8 mouse cellular contexts compared by ENCODE assay signal in the genomic region with DNA sequence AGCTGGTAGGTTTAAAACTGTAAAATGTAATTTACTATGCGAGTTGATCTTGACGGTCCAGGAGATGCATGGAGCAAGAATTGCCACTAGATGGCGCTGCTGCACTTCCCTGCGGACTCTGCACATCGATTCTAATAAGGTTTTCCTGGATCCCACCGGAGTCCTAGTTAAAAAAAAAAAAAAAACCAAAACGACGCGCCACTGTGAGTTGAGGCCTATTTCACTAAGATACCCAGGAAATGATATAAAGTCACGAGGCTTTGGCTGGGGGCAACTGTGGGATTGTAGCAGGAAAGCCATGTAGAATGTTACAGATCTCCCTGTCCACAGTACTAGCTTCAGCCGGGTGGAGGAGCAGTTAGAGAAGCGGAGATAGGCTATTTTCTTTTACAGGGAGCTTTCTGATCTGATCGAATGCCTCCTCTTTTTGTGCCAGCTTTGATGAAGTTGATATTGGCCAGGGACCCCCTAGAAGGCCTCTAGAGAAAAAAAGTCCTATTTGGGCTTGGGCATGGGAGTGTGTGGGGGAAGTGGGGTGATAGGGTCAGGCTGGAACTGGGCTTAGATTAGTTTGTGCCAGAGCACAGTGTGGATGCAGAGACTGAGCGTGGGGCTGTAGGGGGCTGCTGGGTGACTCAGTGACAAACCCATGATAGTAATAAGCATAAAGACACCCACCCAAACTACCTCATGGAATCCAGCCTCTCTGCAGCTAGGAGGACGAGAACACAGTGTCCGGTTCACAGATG.
DNase-seq lines count a peak whose midpoint lies in the region; ATAC-seq and TF ChIP-seq lines count a peak whose summit lies in the region.

No protein-coding gene starts in this region.

- no peak overlapping the region for H3K27ac ChIP-seq in CH12.LX (ENCODE audit: insufficient read depth, low read depth)
- no peak overlapping the region for H3K27ac ChIP-seq in limb, embryonic 14.5 days (replicated peaks; ENCODE audit: low read depth, low read length)

- H3K27me3 ChIP-seq in CH12.LX (replicated peaks) (peaks cover 39% of the 10 kb centered on the region), myocyte (ENCODE audit: control insufficient read depth, insufficient read depth, insufficient read length) (peaks cover 63% of the 10 kb centered on the region)
- H3K27me3 ChIP-seq in limb, embryonic 14.5 days (ENCODE audit: control insufficient read depth, insufficient read depth, low read length): 0 out of 2 replicates have a peak, but pooled peaks cover 20% of the 10 kb centered on the region

- H3K79me2 ChIP-seq in CH12.LX (replicated peaks; ENCODE audit: control insufficient read depth, extremely low read depth, insufficient read depth, poor library complexity, severe bottlenecking) (no peaks in the 10 kb centered on the region), myocyte (ENCODE audit: control insufficient read depth, insufficient read depth) (no peaks in the 10 kb centered on the region)

- H3ac ChIP-seq in myocyte (ENCODE audit: control insufficient read depth, insufficient read length): no peak overlapping the region

- no peak overlapping the region for H3K4me3 ChIP-seq in CH12.LX (replicated peaks in 1 of 3; ENCODE audit: low read depth in 2 of 3, low read length in 2 of 3, poor library complexity in 1 of 3)
- H3K4me3 ChIP-seq in limb, embryonic 14.5 days (replicated peaks; ENCODE audit: low read length): peak overlapping the region; percentile 7; the same call in 1 of the 2 replicates
- H3K4me3 ChIP-seq in myocyte: no peak overlapping the region

- no peak overlapping the region for H3K9ac ChIP-seq in CH12.LX (ENCODE audit: insufficient read depth, low read depth)
- H3K9ac ChIP-seq in limb, embryonic 14.5 days (ENCODE audit: low read depth, low read length, severe bottlenecking): no peak overlapping the region

- H3K9me3 ChIP-seq in CH12.LX (replicated peaks; ENCODE audit: low read length): no peaks in the 10 kb centered on the region
- no peaks in the 10 kb centered on the region for H3K9me3 ChIP-seq in limb, embryonic 14.5 days (ENCODE audit: control insufficient read depth, low read length)

- 15% methylated on average over 16 of the region's 16 CpGs for WGBS in limb, embryonic 14.5 days

- dilution Hi-C loops in CH12.LX (cut with MboI; ENCODE audit: extremely low pct_ligation_motif_present, extremely low pct_unique_long_range_greater_than_20kb, low sequenced_read_pairs): no loop called here

- peak; percentile 90 to 94 for TF ChIP-seq CTCF in CH12.LX (conservative IDR thresholded peaks at IDR 0.05 in 1 of 2, IDR thresholded peaks at IDR 0.05 in 1 of 2; ENCODE audit: low read depth in 2 of 2, low read length in 2 of 2)

- no peaks in the 10 kb centered on the region for H3K4me1 ChIP-seq in CH12.LX (ENCODE audit: control insufficient read depth in 1 of 2, insufficient read depth in 2 of 2)
- peaks cover 4% of the 10 kb centered on the region; the same call in 1 of the 2 replicates for H3K4me1 ChIP-seq in limb, embryonic 14.5 days (ENCODE audit: control insufficient read depth, insufficient read depth, low read length)

- TF ChIP-seq POLR2A in CH12.LX (IDR thresholded peaks at IDR 0.05; ENCODE audit: low read depth, low read length): no peak
- no peak for TF ChIP-seq POLR2A in limb, embryonic 14.5 days (IDR thresholded peaks at IDR 0.05; ENCODE audit: borderline replicate concordance, extremely low read depth, insufficient read depth, insufficient read length)
- no peak for TF ChIP-seq POLR2A in myocyte (IDR thresholded peaks at IDR 0.05; ENCODE audit: insufficient read length, low read depth)

- peak overlapping the region; percentile 18; the same call in 1 of the 2 replicates for H3K4me2 ChIP-seq in CH12.LX (ENCODE audit: insufficient read depth, low read depth, poor library complexity, severe bottlenecking)
- peak overlapping the region; percentile 43 for H3K4me2 ChIP-seq in limb, embryonic 14.5 days (replicated peaks; ENCODE audit: low read depth, low read length, severe bottlenecking)
- peak overlapping the region; percentile 49 for H3K4me2 ChIP-seq in myocyte (ENCODE audit: low read depth)

- TF ChIP-seq EP300 in CH12.LX (IDR thresholded peaks at IDR 0.05; ENCODE audit: low read length): no peak

- DNase-seq in CH12.LX (ENCODE audit: extremely low read depth): peak; percentile 59
- DNase-seq in adrenal gland, adult 8-10 months: peak; percentile 10
- peak; percentile 87 for DNase-seq in embryo, embryonic 11 days
- DNase-seq in kidney, adult 9 months: peak; percentile 50
- peak; percentile 89 for DNase-seq in limb, embryonic 14.5 days (ENCODE audit: low spot score)
- DNase-seq in testis, postnatal 10 days (ENCODE audit: low spot score): peak; percentile 84

- peaks cover 0 to 7% of the 10 kb centered on the region in 2 experiments for H3K36me3 ChIP-seq in CH12.LX (replicated peaks in 1 of 2; ENCODE audit: control insufficient read depth in 1 of 2, insufficient read depth in 1 of 2, low read length in 1 of 2)
- no peaks in the 10 kb centered on the region for H3K36me3 ChIP-seq in limb, embryonic 14.5 days (ENCODE audit: control insufficient read depth, insufficient read depth, low read length)
- no peaks in the 10 kb centered on the region for H3K36me3 ChIP-seq in myocyte (ENCODE audit: control insufficient read depth, insufficient read depth)

- in situ Hi-C loops in CH12.LX (cut with MboI; ENCODE audit: low pct_ligation_motif_present, low pct_unique_long_range_greater_than_20kb, low sequenced_read_pairs): loop anchor here (5.0 kb wide), 1 partner anchor 108 kb away; no protein-coding TSS in a partner anchor

- TF ChIP-seq RAD21 in CH12.LX (IDR thresholded peaks at IDR 0.05; ENCODE audit: low read depth, low read length): peak; percentile 87

- ATAC-seq in granulocyte monocyte progenitor cell, adult 5-6 weeks (replicated peaks; ENCODE audit: poor library complexity, severe bottlenecking): peak; percentile 69
- peak; percentile 78 for ATAC-seq in limb, embryonic 14.5 days (ENCODE audit: low FRiP score, low read depth)

TF ChIP-seq in CH12.LX, 34 proteins besides CTCF, POLR2A, EP300 and RAD21:
- no peak for TF ChIP-seq PAX5 (IDR thresholded peaks at IDR 0.05; ENCODE audit: low read length)
- peak; percentile 59 for TF ChIP-seq SMC3 (IDR thresholded peaks at IDR 0.05; ENCODE audit: low read depth, low read length)
- no peak for TF ChIP-seq RCOR1 (conservative IDR thresholded peaks at IDR 0.05; ENCODE audit: low read depth, low read length)
- TF ChIP-seq CHD2 (IDR thresholded peaks at IDR 0.05; ENCODE audit: low read length): no peak
- TF ChIP-seq ELF1 (IDR thresholded peaks at IDR 0.05; ENCODE audit: low read depth, low read length): 0 out of 2 replicates have a peak, but pooled peaks have one; percentile 8
- no peak for TF ChIP-seq MXI1 (IDR thresholded peaks at IDR 0.05; ENCODE audit: low read depth, low read length)
- peak; percentile 67 for TF ChIP-seq ZNF384 (IDR thresholded peaks at IDR 0.05; ENCODE audit: low read depth, low read length)
- no peak for TF ChIP-seq HCFC1 (IDR thresholded peaks at IDR 0.05; ENCODE audit: low read depth, low read length)
- no peak for TF ChIP-seq NELFE (IDR thresholded peaks at IDR 0.05; ENCODE audit: low read depth, low read length)
- 0 out of 2 replicates have a peak, but pooled peaks have one; percentile 23 for TF ChIP-seq MEF2A (IDR thresholded peaks at IDR 0.05; ENCODE audit: borderline replicate concordance, low read depth, low read length)
- TF ChIP-seq CHD1 (IDR thresholded peaks at IDR 0.05; ENCODE audit: low read depth, low read length): no peak
- no peak for TF ChIP-seq E2F4 (IDR thresholded peaks at IDR 0.05; ENCODE audit: insufficient replicate concordance, low read depth, low read length)
TF ChIP-seq in CH12.LX: peak in this region for 4.

TF ChIP-seq in myocyte, 11 proteins besides CTCF, POLR2A, EP300 and RAD21:
- no peak for TF ChIP-seq POLR2AphosphoS2 (IDR thresholded peaks at IDR 0.05; ENCODE audit: insufficient read length, low read depth)
- no peak for TF ChIP-seq E2F4 (IDR thresholded peaks at IDR 0.05; ENCODE audit: insufficient read depth)
- TF ChIP-seq CEBPB (IDR thresholded peaks at IDR 0.05; ENCODE audit: insufficient read depth, poor library complexity, severe bottlenecking): no peak
- TF ChIP-seq USF1 (IDR thresholded peaks at IDR 0.05; ENCODE audit: low read depth): no peak
- no peak for TF ChIP-seq MAX (IDR thresholded peaks at IDR 0.05; ENCODE audit: low read depth)
- TF ChIP-seq MYOG (IDR thresholded peaks at IDR 0.05; ENCODE audit: control insufficient read depth in 1 of 3, insufficient read depth in 1 of 3, insufficient read length in 2 of 3, low read depth in 2 of 3): no peak
- no peak for TF ChIP-seq MYOD1 (IDR thresholded peaks at IDR 0.05; ENCODE audit: control insufficient read depth in 1 of 3, insufficient read length in 2 of 3, low read depth in 2 of 3)
- no peak for TF ChIP-seq TCF3 (IDR thresholded peaks at IDR 0.05; ENCODE audit: insufficient read length, low read depth)
- TF ChIP-seq SRF (IDR thresholded peaks at IDR 0.05; ENCODE audit: control insufficient read depth, insufficient read length, low read depth): no peak
- TF ChIP-seq REST (IDR thresholded peaks at IDR 0.05; ENCODE audit: insufficient read depth, insufficient read length): no peak
- no peak for TF ChIP-seq TCF12 (IDR thresholded peaks at IDR 0.05; ENCODE audit: insufficient read depth, poor library complexity, severe bottlenecking)

Comparison
In these comparisons a context has a peak if more than half of its experiments do, and no peak if none do; other contexts are left out.
1. DNase-seq: peak in every context shown above with its lines; median percentile 89 in limb, embryonic 14.5 days; 87 in embryo, embryonic 11 days; 84 in testis, postnatal 10 days; 59 in CH12.LX; 50 in kidney, adult 9 months; 10 in adrenal gland, adult 8-10 months.